Mouse (Mus musculus) cortical plate, adult 2 months (tissue): ENCODE measurements around the gene Nudt13.

Experiments used
- CTCF ChIP-seq: fragments of 200-500 bp; IDR thresholded peaks from 2 replicates; pipeline ENCODE4 v1.5.1; 2011; ENCODE audit warnings: mild to moderate bottlenecking, control low read depth, low read length; ENCODE audit not compliant: insufficient read depth; ENCODE audit errors: extremely low read depth
- POLR2A ChIP-seq: fragments of 200-500 bp; IDR thresholded peaks from 2 replicates; pipeline ENCODE4 v1.6.1; 2011; ENCODE audit warnings: mild to moderate bottlenecking, low read length, control low read depth; ENCODE audit not compliant: insufficient read depth; ENCODE audit errors: extremely low read depth

DNA sequence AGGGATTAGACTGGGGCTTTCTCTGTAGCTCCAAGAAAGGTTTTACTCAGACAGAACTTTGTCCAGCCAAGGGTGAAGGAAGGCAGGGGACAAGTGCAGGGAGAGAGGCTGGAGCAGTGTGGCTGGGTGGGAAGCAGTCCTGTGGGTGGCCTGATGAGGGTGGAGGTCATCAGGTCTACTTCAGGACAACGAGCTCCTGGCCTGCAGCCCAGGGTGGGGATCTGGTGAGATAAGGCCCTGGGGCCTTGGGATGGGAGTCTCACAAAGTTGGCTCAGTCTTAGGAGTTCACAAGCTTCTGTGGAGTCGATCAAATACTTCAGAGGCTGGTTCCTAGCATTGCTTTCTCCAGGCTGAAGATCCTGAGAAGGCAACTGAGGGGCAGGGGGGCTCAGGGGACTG is 49.2 kb upstream of the Nudt13 start:
- TF ChIP-seq CTCF (no peak), POLR2A (no peak)
